Mouse (Mus musculus): ENCODE measurements around the gene Pard3b.

DNA sequence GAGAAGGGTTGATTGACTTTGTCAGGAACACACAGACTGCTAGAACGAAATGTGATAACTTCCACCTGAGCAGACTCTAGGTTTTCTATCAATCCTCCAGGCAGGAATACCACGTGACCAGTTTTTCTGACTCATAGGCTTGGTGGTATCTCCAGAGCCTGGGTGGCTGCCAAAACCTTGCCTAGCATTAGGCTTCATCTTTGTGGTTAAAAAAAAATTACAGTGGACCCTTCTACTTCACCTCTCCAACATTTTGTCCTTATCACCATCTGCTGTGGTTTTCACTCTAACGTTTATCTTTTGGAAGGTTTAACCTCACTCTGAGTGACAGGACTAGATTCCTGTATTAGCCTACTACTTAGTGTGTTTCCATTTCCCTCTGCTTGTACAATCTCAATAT, 403.1 kb downstream of the Pard3b start:
- TF ChIP-seq GATA1 (IDR thresholded peaks at IDR 0.05; ENCODE audit: borderline replicate concordance, low read length) (no peak), FLI1 (IDR thresholded peaks at IDR 0.05; ENCODE audit: low read length) (no peak)

Data from megakaryocyte, embryonic 14.5 days (primary cell).